ENCODE assay signal across 15 mouse cellular contexts in the genomic region with DNA sequence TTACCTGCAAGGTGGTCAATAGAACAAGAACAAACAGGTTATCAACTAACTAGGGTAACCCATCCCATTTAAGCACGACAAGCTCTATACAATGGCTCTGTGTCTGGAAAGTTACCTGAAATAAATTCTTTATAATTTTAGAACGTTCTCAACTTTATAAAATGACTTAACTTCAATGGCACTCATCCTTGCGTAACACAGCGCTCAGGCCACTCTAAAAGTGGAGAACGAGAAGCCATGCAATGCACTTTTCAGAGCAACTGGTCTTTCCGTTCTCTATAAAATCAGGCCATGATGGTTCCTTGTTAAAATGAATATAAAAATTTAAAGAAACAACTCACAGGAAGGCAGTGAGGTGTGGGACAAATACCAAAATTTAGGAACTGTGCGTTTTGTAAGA.
"Had no signal": no experiment of that assay in that cellular context is flagged by ENCODE, and none has a peak within 500 bp of the region (broad histone marks: within the 10 kb centered on the region; RNA-seq: fewer than 3 reads in every experiment).

No protein-coding gene starts in this region.

- H3K4me1 ChIP-seq: liver, embryonic 12.5 days; lung, embryonic 15.5 days; midbrain, embryonic 13.5 days; midbrain, embryonic 15.5 days; neural tube, embryonic 12.5 days; stomach, embryonic 15.5 days had no signal

- H3K9ac ChIP-seq: liver, embryonic 12.5 days; liver, embryonic 14.5 days; lung, embryonic 15.5 days; midbrain, embryonic 13.5 days; midbrain, embryonic 15.5 days; neural tube, embryonic 12.5 days; stomach, embryonic 15.5 days had no signal

- H3K4me3 ChIP-seq: liver, embryonic 12.5 days; lung, embryonic 15.5 days; megakaryocyte, embryonic 14.5 days; midbrain, embryonic 13.5 days; midbrain, embryonic 15.5 days; neural tube, embryonic 12.5 days; stomach, embryonic 15.5 days had no signal

- H3K27ac ChIP-seq: liver, embryonic 12.5 days; liver, embryonic 14.5 days; lung, embryonic 15.5 days; macrophage; midbrain, embryonic 13.5 days; midbrain, embryonic 15.5 days; neural tube, embryonic 12.5 days; stomach, embryonic 15.5 days; stomach, postnatal 0 days had no signal

- DNase-seq: right cerebral cortex, postnatal 14 days; thymus, adult 2 months; thymus, postnatal 25 days; thymus, postnatal 4 days had no signal

- H3K4me2 ChIP-seq: liver, embryonic 12.5 days; lung, embryonic 15.5 days; midbrain, embryonic 11.5 days; midbrain, embryonic 13.5 days; midbrain, embryonic 15.5 days; neural tube, embryonic 12.5 days; stomach, embryonic 15.5 days had no signal

- ATAC-seq: liver, embryonic 12.5 days; midbrain, embryonic 13.5 days; midbrain, embryonic 15.5 days had no signal

- H3K27me3 ChIP-seq: liver, embryonic 12.5 days; lung, embryonic 15.5 days; megakaryocyte, embryonic 14.5 days; midbrain, embryonic 13.5 days; midbrain, embryonic 15.5 days; neural tube, embryonic 12.5 days; stomach, embryonic 15.5 days had no signal

- H3K9me3 ChIP-seq: liver, embryonic 12.5 days; lung, embryonic 15.5 days; megakaryocyte, embryonic 14.5 days; midbrain, embryonic 13.5 days; midbrain, embryonic 15.5 days; neural tube, embryonic 12.5 days; stomach, embryonic 15.5 days had no signal
